In the genomic region with DNA sequence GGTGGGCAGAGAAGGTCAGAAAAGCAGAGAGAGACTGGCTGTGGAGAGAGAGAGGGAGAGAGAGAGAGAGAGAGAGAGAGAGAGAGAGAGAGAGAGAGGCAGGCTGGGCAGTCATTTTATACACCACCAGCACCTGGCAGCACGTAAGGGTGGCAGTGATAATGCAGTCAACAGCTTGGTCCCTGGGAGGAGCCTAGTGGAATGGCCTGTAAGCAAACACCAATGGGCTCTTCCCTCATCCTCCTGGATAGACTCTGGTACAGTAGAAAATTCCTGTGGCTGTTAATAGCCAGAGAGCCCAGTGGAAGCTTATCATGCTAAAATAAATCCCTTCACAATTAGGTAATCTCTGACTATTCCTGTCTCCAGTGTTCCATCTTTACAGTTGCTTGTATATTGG, we compare ENCODE assay signal across 17 mouse cellular contexts. TPM values are rescaled to one million over a fixed set of nuclear protein-coding genes. Genes with fewer than 3 reads are reported as not detected.
"Had no signal": no experiment of that assay in that cellular context is flagged by ENCODE, and none has a peak within 500 bp of the region (broad histone marks: within the 10 kb centered on the region; RNA-seq: fewer than 3 reads in every experiment).

No protein-coding gene starts in this region.

- H3K4me1 ChIP-seq: neural tube, embryonic 15.5 days; stomach, embryonic 15.5 days had no signal

- H3K4me2 ChIP-seq: neural tube, embryonic 15.5 days; stomach, embryonic 15.5 days had no signal

- H3K27ac ChIP-seq: neural tube, embryonic 15.5 days; stomach, embryonic 15.5 days; stomach, postnatal 0 days had no signal

- H3K36me3 ChIP-seq: neural tube, embryonic 15.5 days; stomach, embryonic 15.5 days had no signal

- H3K9me3 ChIP-seq: neural tube, embryonic 15.5 days; stomach, embryonic 15.5 days had no signal

- H3K9ac ChIP-seq: neural tube, embryonic 15.5 days; stomach, embryonic 15.5 days had no signal

- H3K4me3 ChIP-seq: neural tube, embryonic 15.5 days; stomach, embryonic 15.5 days had no signal

- H3K27me3 ChIP-seq: neural tube, embryonic 15.5 days; stomach, embryonic 15.5 days had no signal

- DNase-seq: retina, postnatal 1 day; right cerebral cortex, adult 18-20 months; right cerebral cortex, postnatal 14 days; right cerebral cortex, postnatal 25 days; right cerebral cortex, postnatal 4 days; spleen, adult 18-20 months; thymus, adult 18-20 months; thymus, adult 2 months; thymus, postnatal 14 days; thymus, postnatal 25 days; thymus, postnatal 36 days; thymus, postnatal 4 days had no signal

RNA-seq across cellular contexts. Expression of a gene that starts 24.5 kb away (rescaled TPM):
- total RNA-seq: neutrophil, adult 5-6 weeks had no signal
- polyA plus RNA-seq: neural tube, embryonic 14.5 days; neural tube, embryonic 15.5 days had no signal
